Mouse (Mus musculus) thymus, adult 2 months (tissue): ENCODE results near the gene Grip1. TPM values are rescaled to one million over a fixed set of nuclear protein-coding genes. Genes with fewer than 3 reads are reported as not detected.

Experiments used
- DNase-seq: peaks from one replicate; pipeline ENCODE4 v3.0.0; 2021
- H3K27ac ChIP-seq: fragments of 200-500 bp; 2 replicates; pipeline ENCODE4 v1.5.1; 2012; ENCODE audit warnings: low read length, control low read depth; ENCODE audit not compliant: control insufficient read depth, insufficient read depth
- H3K27me3 ChIP-seq: fragments of 200-500 bp; 2 replicates; pipeline ENCODE4 v1.6.1; 2012; ENCODE audit warnings: mild to moderate bottlenecking, low read length, moderate library complexity, mixed read lengths; ENCODE audit not compliant: control insufficient read depth, insufficient read depth
- H3K36me3 ChIP-seq: fragments of 200-500 bp; 2 replicates; pipeline ENCODE4 v1.6.1; 2012; ENCODE audit warnings: mild to moderate bottlenecking, low read length, moderate library complexity; ENCODE audit not compliant: control insufficient read depth, insufficient read depth
- H3K4me1 ChIP-seq: fragments of 200-500 bp; replicated peaks from 2 replicates; pipeline ENCODE4 v1.6.1; 2012; ENCODE audit warnings: low read length; ENCODE audit not compliant: control insufficient read depth, insufficient read depth
- H3K4me3 ChIP-seq: fragments of 200-500 bp; 2 replicates; pipeline ENCODE4 v1.5.1; 2012; ENCODE audit warnings: mild to moderate bottlenecking, low read length, control low read depth, moderate library complexity; ENCODE audit not compliant: control insufficient read depth, insufficient read depth
- CTCF ChIP-seq: fragments of 200-500 bp; IDR thresholded peaks from 2 replicates; pipeline ENCODE4 v1.5.1; 2012; ENCODE audit warnings: mild to moderate bottlenecking, control low read depth, low read length, moderate library complexity, borderline replicate concordance; ENCODE audit not compliant: control insufficient read depth, poor library complexity, insufficient read depth; ENCODE audit errors: extremely low read depth
- POLR2A ChIP-seq: fragments of 200-500 bp; IDR thresholded peaks from 2 replicates; pipeline ENCODE4 v1.6.1; 2012; ENCODE audit warnings: mild to moderate bottlenecking, low read length, control low read depth, moderate library complexity; ENCODE audit not compliant: control insufficient read depth, poor library complexity, insufficient read depth; ENCODE audit errors: extremely low read depth
- WGBS: fragments of 180-500 bp; shearing (Covaris S2); methylation state at CpG from one replicate; pipeline ENCODE4 v1.1.7; 2018; 5-methylcytosine and 5-hydroxymethylcytosine counted together
- polyA plus RNA-seq: library from polyadenylated mRNA; depleted of rRNA; stranded (reverse); fragments of >200 nt; gene quantifications from 2 replicates; pipeline ENCODE4 v1.2.3, GENCODE M21; 2012

The Grip1 gene
- polyA plus RNA-seq, 1 experiment: 0.47 TPM

GRCm38 (mm10) chr10:119742722-119743121 is 289.1 kb downstream of the Grip1 start:
- Histone ChIP-seq H3K27me3 (no peaks in the 10 kb centered on the region), H3K36me3 (no peaks in the 10 kb centered on the region), H3K27ac (no peak overlapping the region), H3K4me3 (no peak overlapping the region), H3K4me1 (no peaks in the 10 kb centered on the region)
- TF ChIP-seq CTCF (no peak), POLR2A (no peak)
- no peak for DNase-seq
- WGBS: 69% methylated on average over 8 of the region's 8 CpGs

- 71% methylated on average over 6 of the region's 6 CpGs for WGBS
- Histone ChIP-seq H3K27me3 (no peaks in the 10 kb centered on the region), H3K4me1 (no peaks in the 10 kb centered on the region), H3K36me3 (no peaks in the 10 kb centered on the region), H3K4me3 (no peak overlapping the region), H3K27ac (no peak overlapping the region)
- no peak for DNase-seq
- TF ChIP-seq CTCF (no peak), POLR2A (no peak)
Measured at GRCm38 (mm10) chr10:119752361-119752798, 298.8 kb downstream of the Grip1 start.

- Histone ChIP-seq H3K36me3 (no peaks in the 10 kb centered on the region), H3K27ac (no peak overlapping the region), H3K27me3 (no peaks in the 10 kb centered on the region), H3K4me1 (no peaks in the 10 kb centered on the region), H3K4me3 (no peak overlapping the region)
- no peak for DNase-seq
- TF ChIP-seq CTCF (no peak), POLR2A (no peak)
- WGBS: 93% methylated on average over 7 of the region's 7 CpGs
Measured at GRCm38 (mm10) chr10:119756271-119756670, 302.6 kb downstream of the Grip1 start.

GRCm38 (mm10) chr10:119757219-119757618 is 303.6 kb downstream of the Grip1 start:
- Histone ChIP-seq H3K36me3 (no peaks in the 10 kb centered on the region), H3K4me1 (no peaks in the 10 kb centered on the region), H3K4me3 (no peak overlapping the region), H3K27me3 (no peaks in the 10 kb centered on the region), H3K27ac (no peak overlapping the region)
- no peak for DNase-seq
- WGBS: 81% methylated on average over 6 of the region's 6 CpGs
- TF ChIP-seq CTCF (no peak), POLR2A (no peak)

- Histone ChIP-seq H3K4me3 (no peak overlapping the region), H3K27ac (no peak overlapping the region), H3K4me1 (no peaks in the 10 kb centered on the region), H3K27me3 (no peaks in the 10 kb centered on the region), H3K36me3 (no peaks in the 10 kb centered on the region)
- 95% methylated on average over 33 of the region's 33 CpGs for WGBS
- TF ChIP-seq POLR2A (no peak), CTCF (no peak)
- DNase-seq: no peak
Measured at GRCm38 (mm10) chr10:119761451-119762367, 308.1 kb downstream of the Grip1 start.

- WGBS: 83% methylated on average over 5 of the region's 5 CpGs
- no peaks in the 10 kb centered on the region for H3K36me3 ChIP-seq
- H3K4me3 ChIP-seq: no peak overlapping the region
- no peak for DNase-seq
- no peaks in the 10 kb centered on the region for H3K27me3 ChIP-seq
- H3K4me1 ChIP-seq: no peaks in the 10 kb centered on the region
- no peak for TF ChIP-seq POLR2A
- TF ChIP-seq CTCF: no peak
- no peak overlapping the region for H3K27ac ChIP-seq
Measured at GRCm38 (mm10) chr10:119778871-119779270, 325.2 kb downstream of the Grip1 start.

- TF ChIP-seq CTCF (no peak), POLR2A (no peak)
- Histone ChIP-seq H3K27ac (no peak overlapping the region), H3K27me3 (no peaks in the 10 kb centered on the region), H3K36me3 (no peaks in the 10 kb centered on the region), H3K4me3 (no peak overlapping the region), H3K4me1 (no peaks in the 10 kb centered on the region)
- WGBS: 91% methylated on average over 1 of the region's 1 CpGs
- DNase-seq: no peak
Measured at GRCm38 (mm10) chr10:119779657-119780056, 326.0 kb downstream of the Grip1 start.
